Mouse (Mus musculus) urinary bladder, postnatal 14 days (tissue): ENCODE results near the gene P3h2.

Experiments used
- DNase-seq: peaks from one replicate; pipeline ENCODE4 v3.0.0; 2021; ENCODE audit warnings: low spot score

Gene P3h2

DNA sequence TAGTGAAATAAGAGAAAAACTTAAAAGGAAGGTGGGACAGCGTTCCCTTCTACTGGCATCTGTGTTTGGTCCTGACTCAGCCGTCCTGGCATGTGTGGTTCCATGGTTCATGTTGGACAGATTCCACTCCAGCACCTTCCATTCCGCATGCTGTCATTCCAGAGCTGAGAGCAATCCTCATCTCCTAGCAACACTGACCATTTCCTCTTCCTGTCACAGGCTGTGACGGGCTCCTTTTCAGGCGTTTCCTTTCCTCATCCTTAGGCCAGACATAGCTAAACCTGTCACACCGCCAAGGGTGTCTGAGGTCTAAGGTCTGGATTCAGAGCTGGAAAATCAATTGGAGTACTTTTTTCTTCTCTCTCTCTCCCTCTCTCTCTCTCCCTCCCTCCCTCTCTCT is 40.5 kb downstream of the P3h2 start:
- no peak for DNase-seq

GRCm38 (mm10) chr16:26060239-26061085 is 45.1 kb downstream of the P3h2 start:
- DNase-seq, result no peak

DNA sequence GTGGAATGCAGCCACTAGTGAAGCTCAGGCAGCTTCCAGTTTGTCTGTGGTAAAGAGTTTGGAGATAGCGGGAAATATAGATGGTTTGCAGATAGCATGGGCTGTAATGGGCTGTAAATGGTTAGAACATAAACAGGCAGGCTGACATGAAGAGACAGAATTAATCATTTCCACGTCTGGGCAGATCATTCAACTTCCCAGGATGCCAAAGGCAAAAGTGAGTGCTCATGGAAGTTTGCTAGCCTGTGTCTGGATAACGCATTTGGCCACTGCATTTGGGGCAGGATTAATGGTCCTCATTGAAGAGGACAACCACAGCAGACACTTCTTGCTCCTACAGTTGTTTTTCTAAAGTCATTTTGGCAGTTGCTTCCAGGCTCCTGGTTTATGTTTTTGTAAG is 52.0 kb downstream of the P3h2 start:
- DNase-seq, result no peak

DNA sequence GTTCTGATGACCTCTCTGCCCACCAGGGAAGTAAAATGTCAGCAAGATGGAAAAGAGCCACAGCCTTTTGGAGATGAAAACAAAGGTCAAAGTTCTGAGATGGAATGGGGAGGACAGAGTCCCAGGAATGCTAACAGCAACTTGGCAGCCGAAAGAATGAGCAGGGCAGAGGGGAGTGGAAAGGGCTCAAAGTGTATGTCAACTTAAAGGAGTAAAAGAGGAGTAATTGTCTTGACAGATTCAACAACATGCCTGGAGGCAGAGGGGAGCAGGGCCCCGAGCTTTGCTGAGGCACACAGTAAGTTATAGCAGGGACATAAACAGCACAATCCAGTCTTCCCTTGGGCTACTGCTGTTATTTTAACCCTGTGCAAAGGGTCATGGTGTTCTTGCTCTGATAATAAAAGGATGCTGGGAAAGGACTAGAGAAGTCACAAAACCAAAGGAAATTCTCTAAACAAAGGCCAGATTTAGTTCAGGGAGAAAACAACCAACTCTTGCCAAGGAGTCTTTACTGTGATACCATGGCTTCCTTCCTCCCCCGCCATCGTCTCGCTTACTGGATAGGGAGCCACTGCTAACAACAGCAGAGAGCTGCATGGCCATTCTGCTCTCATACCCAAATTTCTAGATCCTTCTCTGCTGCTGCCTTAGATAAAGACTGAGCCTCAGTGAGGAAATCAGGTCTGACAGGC is 56.0 kb downstream of the P3h2 start:
- no peak for DNase-seq

GRCm38 (mm10) chr16:26047870-26048269 is 57.7 kb downstream of the P3h2 start:
- no peak for DNase-seq

DNA sequence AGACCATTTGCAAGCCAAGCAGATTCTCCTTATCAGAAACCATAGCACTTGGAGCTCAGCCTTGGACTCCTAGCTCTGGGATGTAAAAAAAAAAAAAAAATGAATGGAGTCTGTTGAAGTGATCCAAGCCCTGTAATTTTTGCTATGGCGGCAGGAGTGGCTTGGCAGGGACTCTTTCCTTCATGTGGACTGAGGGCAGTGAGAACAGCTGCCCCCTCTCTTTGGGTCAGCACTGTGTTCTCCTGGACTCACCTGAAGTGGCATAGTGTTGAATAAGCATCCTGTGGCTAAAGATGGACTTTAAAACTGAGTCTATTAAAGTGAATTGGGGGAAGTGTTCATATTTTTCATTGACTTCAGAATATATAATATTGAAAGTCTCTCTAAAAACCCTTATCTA is 58.2 kb downstream of the P3h2 start:
- no peak for DNase-seq

DNA sequence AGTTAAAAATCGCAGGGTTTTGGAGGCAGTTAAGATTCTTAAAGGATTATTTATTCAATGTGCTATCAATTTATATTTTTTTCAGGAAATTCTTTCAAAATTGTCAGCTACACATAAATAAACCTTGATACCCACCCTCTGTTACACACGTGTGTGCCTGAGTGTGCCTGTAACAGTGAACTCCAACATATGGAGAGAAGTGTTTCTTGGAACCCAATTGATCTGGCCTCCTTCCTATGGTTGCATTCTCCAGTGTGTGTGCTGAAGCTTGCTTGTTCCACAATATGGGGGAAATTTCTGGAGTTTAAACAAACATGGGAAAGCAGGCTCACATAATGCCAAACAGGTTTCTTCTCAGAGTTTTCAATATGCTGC is 63.7 kb downstream of the P3h2 start:
- DNase-seq, result no peak

- peak; percentile 39 for DNase-seq
Observed at GRCm38 (mm10) chr16:26041021-26041928, 64.3 kb downstream of the P3h2 start.

- DNase-seq, result no peak
Observed at GRCm38 (mm10) chr16:26039320-26039719, 66.3 kb downstream of the P3h2 start.

GRCm38 (mm10) chr16:26035525-26035924 is 70.1 kb downstream of the P3h2 start:
- no peak for DNase-seq

DNA sequence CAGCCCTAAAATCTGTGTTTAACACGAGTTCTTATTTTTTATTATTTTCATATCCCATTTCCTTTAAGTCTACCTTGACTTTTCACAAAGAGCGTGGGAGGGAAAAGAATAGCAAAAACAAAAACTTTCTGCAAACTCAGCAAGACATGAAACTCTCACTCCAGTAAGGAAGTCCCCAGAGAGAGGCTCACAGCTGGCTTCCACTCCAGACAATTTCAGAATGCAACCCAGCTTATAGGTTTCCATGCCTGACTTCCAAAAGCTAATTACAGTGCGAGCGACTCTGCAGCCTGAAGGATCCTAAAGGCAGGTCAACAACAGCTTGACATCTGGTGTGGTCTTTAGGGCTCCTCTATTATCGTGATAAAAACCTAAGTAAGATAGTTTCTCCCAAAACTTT is 70.5 kb downstream of the P3h2 start:
- no peak for DNase-seq

DNA sequence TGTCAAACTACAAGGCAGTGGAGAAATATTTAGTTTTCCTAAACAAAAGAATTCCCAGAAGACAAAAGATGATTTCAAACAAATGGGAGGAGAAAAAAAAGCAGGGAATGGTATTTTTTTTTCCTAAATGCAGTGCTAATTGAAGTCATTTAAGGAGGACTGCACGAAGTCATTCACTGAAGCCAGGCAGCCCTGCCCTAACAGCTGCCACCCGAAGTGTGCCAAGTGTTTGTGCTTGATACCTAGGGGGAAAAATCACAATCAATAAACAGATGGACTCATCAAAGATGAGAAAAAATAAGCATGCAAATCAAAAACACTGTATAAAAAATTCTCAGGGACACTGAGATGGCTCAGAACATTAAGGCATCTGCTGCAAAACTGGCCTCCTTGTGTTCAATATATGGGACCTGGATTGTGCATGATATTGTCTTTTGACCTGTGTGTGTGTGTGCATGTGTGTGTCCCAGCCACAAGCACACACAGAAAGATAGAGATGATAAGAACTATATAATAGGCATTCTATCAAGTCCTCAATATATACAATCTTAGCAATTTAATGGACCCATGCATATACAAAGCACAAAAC is 76.1 kb downstream of the P3h2 start:
- no peak for DNase-seq

DNA sequence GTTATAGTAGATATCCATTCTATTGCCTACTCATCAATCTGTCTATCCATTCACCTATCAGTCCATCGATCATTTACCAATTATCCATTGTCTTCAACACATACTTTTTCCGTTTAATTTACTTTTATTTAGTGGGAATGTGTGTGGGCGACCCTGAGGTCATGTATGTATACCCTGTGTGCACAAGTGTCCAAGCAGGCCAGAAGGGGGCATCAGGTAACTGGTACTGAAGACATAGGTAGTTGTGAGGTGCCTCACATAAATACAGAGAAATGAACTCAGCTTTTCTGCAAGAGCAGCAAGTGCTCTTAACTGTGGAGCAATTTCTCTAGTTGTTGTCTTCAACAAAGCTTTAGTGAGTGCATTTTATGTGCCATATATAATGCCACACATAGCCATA is 79.2 kb downstream of the P3h2 start:
- no peak for DNase-seq

- no peak for DNase-seq
Observed at GRCm38 (mm10) chr16:26024543-26024942, 81.0 kb downstream of the P3h2 start.

- no peak for DNase-seq
Observed at GRCm38 (mm10) chr16:26023352-26023751, 82.2 kb downstream of the P3h2 start.

DNA sequence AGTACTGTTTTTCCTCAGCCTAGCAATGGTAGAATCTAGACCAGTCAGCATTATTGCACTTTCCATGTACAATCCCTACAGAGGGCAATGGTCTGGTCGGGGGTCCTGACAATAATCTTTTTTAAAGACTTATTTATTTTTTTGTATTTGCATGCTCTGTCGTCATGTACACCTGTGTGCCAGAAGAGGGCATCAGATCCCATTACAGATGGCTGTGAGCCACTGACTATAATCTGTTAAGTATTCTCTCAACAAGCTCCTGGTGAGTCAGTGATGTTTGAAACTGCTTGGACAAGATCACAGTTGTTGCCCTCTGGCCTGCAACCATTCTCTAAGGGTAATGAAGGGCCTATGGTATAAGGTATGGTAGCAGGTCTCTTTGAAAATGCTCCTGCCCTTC is 83.8 kb downstream of the P3h2 start:
- DNase-seq, result no peak

DNA sequence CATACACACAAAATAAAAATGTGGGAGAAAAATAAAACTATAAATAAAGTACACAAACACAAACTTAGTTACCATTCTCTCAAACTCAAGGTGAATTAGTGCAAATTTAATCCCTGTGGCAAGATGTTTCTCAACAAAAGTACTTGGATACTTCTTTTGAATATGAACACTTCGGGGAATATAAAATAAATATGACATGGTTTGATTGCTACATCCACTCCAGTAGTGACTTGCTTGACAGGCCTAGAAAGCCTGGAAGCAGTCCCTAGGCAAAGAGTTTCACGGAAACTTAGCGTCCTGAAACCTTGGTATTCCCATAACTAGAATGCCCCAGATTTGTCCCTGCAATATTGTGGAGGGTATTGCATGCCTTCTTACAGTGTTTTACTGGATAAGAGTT is 99.8 kb downstream of the P3h2 start:
- DNase-seq, result no peak

DNA sequence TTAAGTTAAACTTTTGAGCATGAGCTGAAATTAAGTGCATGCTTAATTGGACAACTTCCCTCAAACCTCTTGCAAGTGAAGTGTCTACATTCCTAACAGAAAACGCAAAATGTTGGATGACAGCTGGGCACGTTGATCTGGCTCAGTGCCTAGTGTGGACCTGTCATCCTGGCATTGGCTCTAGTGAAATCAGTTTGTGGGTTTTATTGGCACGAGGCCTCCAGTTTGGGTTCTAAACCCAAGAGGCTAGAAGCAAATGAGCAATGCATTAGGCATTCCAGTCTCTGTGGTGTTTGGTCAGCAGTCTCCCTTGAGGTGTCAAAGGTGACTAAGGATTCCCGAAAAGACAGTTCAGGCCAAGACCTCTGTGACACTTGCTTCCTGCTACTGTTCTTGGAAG is 102.3 kb downstream of the P3h2 start:
- DNase-seq, result no peak

- no peak for DNase-seq
Observed at GRCm38 (mm10) chr16:26002848-26003247, 102.7 kb downstream of the P3h2 start.

- DNase-seq, result no peak
Observed at GRCm38 (mm10) chr16:25994605-25995004, 111.0 kb downstream of the P3h2 start.

GRCm38 (mm10) chr16:25987221-25987620 is 118.4 kb downstream of the P3h2 start:
- no peak for DNase-seq

DNA sequence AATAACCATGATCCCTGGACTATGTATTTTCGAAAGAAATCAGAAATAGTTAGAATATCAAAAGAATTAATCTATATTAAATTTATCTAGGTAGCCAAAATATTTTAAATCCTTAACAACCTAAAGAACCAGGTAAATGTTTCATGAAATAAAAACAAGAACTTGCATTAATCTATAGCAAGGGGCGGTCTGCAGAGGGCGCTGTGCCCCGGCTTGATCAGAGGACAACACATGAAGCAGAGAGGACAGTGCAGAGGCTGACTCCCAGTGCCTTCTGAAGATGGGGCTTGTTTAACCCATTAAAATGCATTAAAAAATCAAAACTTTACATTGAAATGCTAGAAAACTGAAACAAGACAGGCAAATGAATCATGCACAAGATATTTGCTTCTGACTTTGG is 121.9 kb downstream of the P3h2 start:
- no peak for DNase-seq
